In genomic region chr4:42916617-42917401, GRCm38 (mm10) we compare ENCODE assay signal across 8 mouse cellular contexts. TPM values are rescaled to one million over a fixed set of nuclear protein-coding genes. Genes with fewer than 3 reads are reported as not detected.
DNase-seq lines count a peak whose midpoint lies in the region; ATAC-seq and TF ChIP-seq lines count a peak whose summit lies in the region.

Phf24 (plus strand) TSS chr4:42916660.

- peak within 1 kb of the TSS; percentile 86 for H3K27ac ChIP-seq in heart, embryonic 10.5 days
- no peak within 1 kb of the TSS for H3K27ac ChIP-seq in liver, embryonic 14.5 days

- no peak for TF ChIP-seq CTCF in lung, adult 2 months (IDR thresholded peaks at IDR 0.05; ENCODE audit: insufficient read depth, low read length)
- no peak for TF ChIP-seq CTCF in liver, embryonic 14.5 days (IDR thresholded peaks at IDR 0.05; ENCODE audit: low read depth)

- peak; percentile 23 for DNase-seq in lung, adult 2 months
- DNase-seq in lung, postnatal 25 days (ENCODE audit: low spot score), result no peak
- DNase-seq in cerebellum, adult 9-10 months, result peak; percentile 26
- peak; percentile 76 for DNase-seq in heart, embryonic 10.5 days (ENCODE audit: low spot score)
- peak; percentile 3 to 39 for DNase-seq in kidney, postnatal 25 days
- no peak for DNase-seq in liver, embryonic 14.5 days (ENCODE audit: low read depth in 3 of 3, low spot score in 3 of 3)
- DNase-seq in retina, embryonic 14.5 days (ENCODE audit: low spot score), result peak; percentile 71
- DNase-seq in thymus, postnatal 0 days (ENCODE audit: low spot score), result no peak

- H3K4me2 ChIP-seq in liver, embryonic 14.5 days (ENCODE audit: low read depth), result peak within 1 kb of the TSS; percentile 58

- H3K4me1 ChIP-seq in lung, adult 2 months (ENCODE audit: control insufficient read depth, insufficient read depth, low read length), result peaks cover 3% of the 10 kb centered on the region; the same call in 1 of the 2 replicates
- H3K4me1 ChIP-seq in heart, embryonic 10.5 days, result peaks cover 14% of the 10 kb centered on the region
- no peaks in the 10 kb centered on the region for H3K4me1 ChIP-seq in liver, embryonic 14.5 days (replicated peaks; ENCODE audit: control insufficient read depth in 2 of 2, insufficient read depth in 2 of 2, low read length in 1 of 2)

- no peak within 1 kb of the TSS for H3K9ac ChIP-seq in liver, embryonic 14.5 days (replicated peaks)

- H3K4me3 ChIP-seq in lung, adult 2 months (replicated peaks; ENCODE audit: extremely low read depth, low read depth, low read length), result peak within 1 kb of the TSS; percentile 39
- peak within 1 kb of the TSS; percentile 74 for H3K4me3 ChIP-seq in heart, embryonic 10.5 days
- peak within 1 kb of the TSS; percentile 1 to 43; a peak in 3 of 4 replicates for H3K4me3 ChIP-seq in liver, embryonic 14.5 days (ENCODE audit: insufficient read depth in 1 of 2, low read depth in 2 of 2, low read length in 2 of 2)

- TF ChIP-seq EP300 in liver, embryonic 14.5 days (IDR thresholded peaks at IDR 0.05; ENCODE audit: low read depth), result no peak

- ATAC-seq in liver, embryonic 14.5 days (ENCODE audit: insufficient read depth), result peak; percentile 8; the same call in 1 of the 2 replicates

- no peaks in the 10 kb centered on the region for H3K36me3 ChIP-seq in heart, embryonic 10.5 days
- no peaks in the 10 kb centered on the region for H3K36me3 ChIP-seq in liver, embryonic 14.5 days (replicated peaks; ENCODE audit: control insufficient read depth, insufficient read depth, low read depth)

- 3% methylated on average over 89 of the region's 90 CpGs for WGBS in lung, adult 2 months
- WGBS in heart, embryonic 10.5 days, result 8% methylated on average over 86 of the region's 90 CpGs
- WGBS in liver, embryonic 14.5 days (ENCODE audit: insufficient replicate concordance), result 1% methylated on average over 56 of the region's 90 CpGs

- TF ChIP-seq POLR2A in lung, adult 2 months (IDR thresholded peaks at IDR 0.05; ENCODE audit: borderline replicate concordance, extremely low read depth, low read depth, low read length), result no peak

- no peaks in the 10 kb centered on the region for H3K9me3 ChIP-seq in heart, embryonic 10.5 days
- H3K9me3 ChIP-seq in liver, embryonic 14.5 days (ENCODE audit: control insufficient read depth, low read length), result no peaks in the 10 kb centered on the region

- peaks cover 85% of the 10 kb centered on the region for H3K27me3 ChIP-seq in heart, embryonic 10.5 days (ENCODE audit: insufficient read depth, poor library complexity, severe bottlenecking)
- H3K27me3 ChIP-seq in liver, embryonic 14.5 days (ENCODE audit: control insufficient read depth, insufficient read depth, low read length), result peaks cover 59% of the 10 kb centered on the region

RNA-seq across cellular contexts. Expression of gene Phf24, which starts in this region (rescaled TPM):
- 7.6 and 10.3 TPM in 2 replicates for polyA plus RNA-seq in lung, adult 2 months (2012; rRNA removed)
- 1.5 and 2.8 TPM in 2 replicates for polyA plus RNA-seq in heart, embryonic 10.5 days (2016; fragmentation: Nextera tagmentation; extraction: Ambion mirVana)
- polyA plus RNA-seq in liver, embryonic 14.5 days (2012; rRNA removed), result 0.12 and 0.16 TPM in 2 replicates
- polyA plus RNA-seq in liver, embryonic 14.5 days (2014; fragmentation: Nextera tagmentation; extraction: Ambion mirVana), result 0.08 and 0.14 TPM in 2 replicates
- 0.12 and 0.39 TPM in 2 replicates for polyA plus RNA-seq in thymus, postnatal 0 days (2015; fragmentation: Nextera tagmentation; extraction: Ambion mirVana)

Comparison
In these comparisons a context has a peak if more than half of its experiments do, and no peak if none do; other contexts are left out.
1. DNase-seq: peak in lung, adult 2 months (single experiment), cerebellum, adult 9-10 months (single experiment), heart, embryonic 10.5 days (single experiment), kidney, postnatal 25 days (2 of 2) and retina, embryonic 14.5 days (single experiment); none in lung, postnatal 25 days (single experiment), liver, embryonic 14.5 days (0 of 3) and thymus, postnatal 0 days (single experiment).
2. Peak in ATAC-seq, H3K4me3 ChIP-seq and H3K4me2 ChIP-seq in liver, embryonic 14.5 days; RNA of the gene not detected or under 1 TPM.
3. H3K4me3 ChIP-seq: peak in every context shown above with its lines; median percentile 74 in heart, embryonic 10.5 days; 39 in lung, adult 2 months; 22 in liver, embryonic 14.5 days.